Mouse (Mus musculus) CH12.LX (cell line): ENCODE measurements around the gene St6galnac4. TPM values are rescaled to one million over a fixed set of nuclear protein-coding genes. Genes with fewer than 3 reads are reported as not detected.

Source experiments
- DNase-seq: peaks from one replicate; pipeline ENCODE4 v3.0.0-alpha.2; 2013; ENCODE audit errors: extremely low read depth
- H3K27ac ChIP-seq: 2 replicates; pipeline ENCODE4 v1.5.1; 2012; ENCODE audit warnings: low read depth, mild to moderate bottlenecking, control low read depth, moderate library complexity; ENCODE audit not compliant: insufficient read depth
- H3K27me3 ChIP-seq: replicated peaks from 2 replicates; pipeline ENCODE3; 2012; ENCODE audit warnings: inconsistent platforms
- H3K36me3 ChIP-seq, 2 experiments: replicated peaks in 1 of 2; 2 replicates each; pipeline versions ENCODE3 to v1.6.1; 2012; ENCODE audit warnings: inconsistent platforms in 1 of 2, low read length in 1 of 2, mild to moderate bottlenecking in 1 of 2, mixed read lengths in 1 of 2, moderate library complexity in 1 of 2; ENCODE audit not compliant: control insufficient read depth in 1 of 2, insufficient read depth in 1 of 2
- H3K4me1 ChIP-seq, 2 experiments: 2 replicates each; pipeline ENCODE4 v1.6.1; 2012; ENCODE audit warnings: inconsistent platforms in 1 of 2, moderate library complexity in 1 of 2; ENCODE audit not compliant: insufficient read depth in 2 of 2, control insufficient read depth in 1 of 2
- H3K4me2 ChIP-seq: 2 replicates; pipeline ENCODE4 v1.6.1; 2012; ENCODE audit warnings: low read depth, mild to moderate bottlenecking, control low read depth; ENCODE audit not compliant: poor library complexity, insufficient read depth, severe bottlenecking
- H3K4me3 ChIP-seq, 3 experiments: fragments of 150-350 bp in 1 of 3; sonication (generic) in 1 of 3; replicated peaks in 1 of 3; 2 replicates each; pipeline versions ENCODE3 to v1.5.1; 2011 to 2012; ENCODE audit warnings: low read depth in 2 of 3, low read length in 2 of 3, mild to moderate bottlenecking in 2 of 3, moderate library complexity in 2 of 3, control low read depth in 1 of 3, improper control_type of control experiment in 1 of 3, inconsistent platforms in 1 of 3, mixed read lengths in 1 of 3; ENCODE audit not compliant: poor library complexity in 1 of 3
- H3K79me2 ChIP-seq: replicated peaks from 2 replicates; pipeline ENCODE4 v1.6.1; 2012; ENCODE audit warnings: mild to moderate bottlenecking, moderate library complexity; ENCODE audit not compliant: control insufficient read depth, poor library complexity, insufficient read depth, severe bottlenecking; ENCODE audit errors: extremely low read depth
- H3K9ac ChIP-seq: 2 replicates; pipeline ENCODE4 v1.6.1; 2012; ENCODE audit warnings: low read depth, mild to moderate bottlenecking, control low read depth, moderate library complexity; ENCODE audit not compliant: insufficient read depth
- H3K9me3 ChIP-seq: replicated peaks from 2 replicates; pipeline ENCODE3; 2012; ENCODE audit warnings: low read length, inconsistent platforms, mixed read lengths
- BHLHE40 ChIP-seq: IDR thresholded peaks from 2 replicates; pipeline ENCODE4 v1.6.1; 2011; ENCODE audit warnings: mild to moderate bottlenecking, low read depth, low read length, improper control_type of control experiment
- CHD1 ChIP-seq: IDR thresholded peaks from 2 replicates; pipeline ENCODE4 v1.6.1; 2012; ENCODE audit warnings: low read depth, low read length, improper control_type of control experiment, inconsistent platforms
- CTCF ChIP-seq, 2 experiments: IDR thresholded peaks in 1 of 2; conservative IDR thresholded peaks in 1 of 2; 2 replicates each; pipeline ENCODE4 v1.5.1; 2011 to 2012; ENCODE audit warnings: low read depth in 2 of 2, low read length in 2 of 2, improper control_type of control experiment in 1 of 2, inconsistent platforms in 1 of 2, mild to moderate bottlenecking in 1 of 2, moderate library complexity in 1 of 2
- E2F4 ChIP-seq: IDR thresholded peaks from 2 replicates; pipeline ENCODE4 v1.6.1; 2011; ENCODE audit warnings: low read depth, low read length, improper control_type of control experiment; ENCODE audit not compliant: insufficient replicate concordance
- ELF1 ChIP-seq: IDR thresholded peaks from 2 replicates; pipeline ENCODE4 v1.6.1; 2014; ENCODE audit warnings: low read depth, mild to moderate bottlenecking, inconsistent platforms, low read length, improper control_type of control experiment
- GABPA ChIP-seq: IDR thresholded peaks from 2 replicates; pipeline ENCODE4 v1.6.1; 2012; ENCODE audit warnings: low read depth, low read length, improper control_type of control experiment, inconsistent platforms; ENCODE audit not compliant: insufficient replicate concordance
- HCFC1 ChIP-seq: IDR thresholded peaks from 2 replicates; pipeline ENCODE4 v1.6.1; 2012; ENCODE audit warnings: low read depth, mild to moderate bottlenecking, inconsistent platforms, low read length, improper control_type of control experiment
- JUN ChIP-seq: IDR thresholded peaks from 2 replicates; pipeline ENCODE4 v1.6.1; 2011; ENCODE audit warnings: low read depth, mild to moderate bottlenecking, low read length, improper control_type of control experiment, moderate library complexity; ENCODE audit not compliant: insufficient read depth
- KAT2A ChIP-seq: IDR thresholded peaks from 2 replicates; pipeline ENCODE4 v1.6.1; 2012; ENCODE audit warnings: low read length, improper control_type of control experiment, inconsistent platforms; ENCODE audit not compliant: insufficient replicate concordance
- MAFK ChIP-seq: IDR thresholded peaks from 2 replicates; pipeline ENCODE4 v1.6.1; 2011; ENCODE audit warnings: low read length, improper control_type of control experiment; ENCODE audit not compliant: insufficient replicate concordance
- MEF2A ChIP-seq: IDR thresholded peaks from 2 replicates; pipeline ENCODE4 v1.6.1; 2014; ENCODE audit warnings: low read depth, mild to moderate bottlenecking, inconsistent platforms, low read length, improper control_type of control experiment, borderline replicate concordance
- MXI1 ChIP-seq: IDR thresholded peaks from 2 replicates; pipeline ENCODE4 v1.6.1; 2011; ENCODE audit warnings: mild to moderate bottlenecking, low read depth, low read length, improper control_type of control experiment
- MYC ChIP-seq: IDR thresholded peaks from 2 replicates; pipeline ENCODE4 v1.6.1; 2011; ENCODE audit warnings: low read depth, mild to moderate bottlenecking, improper control_type of control experiment, low read length
- NELFE ChIP-seq: IDR thresholded peaks from 2 replicates; pipeline ENCODE4 v1.6.1; 2011; ENCODE audit warnings: low read depth, low read length, improper control_type of control experiment
- NRF1 ChIP-seq: IDR thresholded peaks from 2 replicates; pipeline ENCODE4 v1.6.1; 2014; ENCODE audit warnings: low read depth, mild to moderate bottlenecking, inconsistent platforms, low read length, improper control_type of control experiment, moderate library complexity
- PAX5 ChIP-seq: IDR thresholded peaks from 2 replicates; pipeline ENCODE4 v1.6.1; 2012; ENCODE audit warnings: low read length, inconsistent platforms, mixed read lengths
- POLR2AphosphoS2 ChIP-seq: IDR thresholded peaks from 2 replicates; pipeline ENCODE4 v1.6.1; 2011; ENCODE audit warnings: low read depth, low read length, improper control_type of control experiment
- RAD21 ChIP-seq: IDR thresholded peaks from 2 replicates; pipeline ENCODE4 v1.6.1; 2011; ENCODE audit warnings: low read depth, mild to moderate bottlenecking, low read length, improper control_type of control experiment, moderate library complexity
- RCOR1 ChIP-seq: conservative IDR thresholded peaks from 2 replicates; pipeline ENCODE4 v1.6.1; 2012; ENCODE audit warnings: low read depth, mild to moderate bottlenecking, inconsistent platforms, low read length, improper control_type of control experiment
- SMC3 ChIP-seq: IDR thresholded peaks from 2 replicates; pipeline ENCODE4 v1.6.1; 2011; ENCODE audit warnings: low read depth, low read length, improper control_type of control experiment
- TBP ChIP-seq: conservative IDR thresholded peaks from 2 replicates; pipeline ENCODE4 v1.6.1; 2011; ENCODE audit warnings: low read depth, low read length, improper control_type of control experiment
- TCF12 ChIP-seq: IDR thresholded peaks from 2 replicates; pipeline ENCODE4 v1.6.1; 2014; ENCODE audit warnings: low read depth, mild to moderate bottlenecking, inconsistent platforms, low read length, improper control_type of control experiment
- UBTF ChIP-seq: IDR thresholded peaks from 2 replicates; pipeline ENCODE4 v1.6.1; 2012; ENCODE audit warnings: low read depth, mild to moderate bottlenecking, inconsistent platforms, low read length, improper control_type of control experiment, moderate library complexity
- USF2 ChIP-seq: conservative IDR thresholded peaks from 2 replicates; pipeline ENCODE4 v1.6.1; 2011; ENCODE audit warnings: low read depth, low read length, improper control_type of control experiment
- ZC3H11A ChIP-seq: IDR thresholded peaks from 2 replicates; pipeline ENCODE4 v1.6.1; 2012; ENCODE audit warnings: low read depth, mild to moderate bottlenecking, inconsistent platforms, low read length, improper control_type of control experiment
- ZKSCAN1 ChIP-seq: IDR thresholded peaks from 2 replicates; pipeline ENCODE4 v1.6.1; 2012; ENCODE audit warnings: low read depth, inconsistent platforms, low read length, improper control_type of control experiment, borderline replicate concordance
- ZMIZ1 ChIP-seq: IDR thresholded peaks from 2 replicates; pipeline ENCODE4 v1.6.1; 2012; ENCODE audit warnings: low read depth, mild to moderate bottlenecking, inconsistent platforms, low read length, improper control_type of control experiment
- dilution Hi-C: fragments of 300-500 bp; cut with MboI; formaldehyde crosslinking; loops from 2 replicates; pipeline ENCODE4 v1.14.3; 2020; ENCODE audit warnings: low sequenced_read_pairs; ENCODE audit not compliant: extremely low pct_unique_long_range_greater_than_20kb, extremely low pct_ligation_motif_present
- in situ Hi-C: fragments of 300-500 bp; cut with MboI; formaldehyde crosslinking; loops from 3 replicates; pipeline ENCODE4 v1.14.3; 2019; ENCODE audit warnings: low sequenced_read_pairs, low pct_ligation_motif_present, low pct_unique_long_range_greater_than_20kb, mixed read lengths
- polyA plus RNA-seq: library from polyadenylated mRNA; unstranded; fragments of >175 nt; gene quantifications from 2 replicates; pipeline ENCODE4 v1.2.1, GENCODE M21; 2012; ENCODE audit warnings: low read depth; ENCODE audit not compliant: insufficient read length
- total RNA-seq, 2 experiments: library from RNA; depleted of rRNA; stranded (reverse); fragments of 300-350 nt in 1 of 2; fragments of >200 nt in 1 of 2; gene quantifications; 2 replicates each; pipeline ENCODE4 v1.2.3; 2012 to 2014

The St6galnac4 gene
- total and polyA plus RNA-seq, 3 experiments = 51.9 to 81.7 (median 58.3) TPM

GRCm38 (mm10) chr2:32617109-32617508 is 30.2 kb downstream of the St6galnac4 start:
- in situ Hi-C loops (no loop called here), dilution Hi-C loops (no loop called here)
- Histone ChIP-seq H3K36me3 (peaks cover 44 to 87% of the 10 kb centered on the region in 2 experiments), H3K9ac (no peak overlapping the region), H3K9me3 (peaks cover 7% of the 10 kb centered on the region), H3K79me2 (no peaks in the 10 kb centered on the region), H3K27ac (no peak overlapping the region), H3K4me2 (no peak overlapping the region), H3K27me3 (no peaks in the 10 kb centered on the region), H3K4me3 (no peak overlapping the region), H3K4me1 (peaks cover 0 to 13% of the 10 kb centered on the region in 2 experiments; a peak in 2 of 4 replicates)
- no peak for DNase-seq
- TF ChIP-seq MAFK = peak; percentile 91
- TF ChIP-seq GABPA = no peak

GRCm38 (mm10) chr2:32617601-32618000 is 30.7 kb downstream of the St6galnac4 start:
- H3K27me3 ChIP-seq = no peaks in the 10 kb centered on the region
- in situ Hi-C loops = no loop called here

GRCm38 (mm10) chr2:32618051-32618450 is 31.2 kb downstream of the St6galnac4 start:
- TF ChIP-seq ZC3H11A (no peak), BHLHE40 (no peak), CHD1 (no peak), E2F4 (no peak), PAX5 (no peak), UBTF (no peak), ZKSCAN1 (no peak), NRF1 (no peak), KAT2A (no peak), RAD21 (no peak), POLR2AphosphoS2 (no peak), TCF12 (no peak), MYC (no peak), RCOR1 (no peak), TBP (no peak), MEF2A (no peak), NELFE (no peak), USF2 (no peak), JUN (no peak), ELF1 (no peak)
- TF ChIP-seq, all 38 proteins: peak for 0
- Histone ChIP-seq H3K4me3 (no peak overlapping the region), H3K79me2 (no peaks in the 10 kb centered on the region), H3K36me3 (peaks cover 42 to 87% of the 10 kb centered on the region in 2 experiments), H3K27me3 (no peaks in the 10 kb centered on the region), H3K4me1 (peaks cover 0 to 13% of the 10 kb centered on the region in 2 experiments; a peak in 2 of 4 replicates), H3K9ac (no peak overlapping the region), H3K4me2 (no peak overlapping the region), H3K9me3 (peaks cover 7% of the 10 kb centered on the region), H3K27ac (no peak overlapping the region)
- in situ Hi-C loops = no loop called here
- no peak for DNase-seq
- dilution Hi-C loops = no loop called here

More at GRCm38 (mm10) chr2:32617601-32618000, 30.7 kb downstream of the St6galnac4 start:
- Histone ChIP-seq H3K9me3 (peaks cover 7% of the 10 kb centered on the region), H3K9ac (no peak overlapping the region), H3K4me2 (no peak overlapping the region), H3K4me3 (no peak overlapping the region), H3K79me2 (no peaks in the 10 kb centered on the region), H3K36me3 (peaks cover 44 to 87% of the 10 kb centered on the region in 2 experiments), H3K4me1 (peaks cover 0 to 13% of the 10 kb centered on the region in 2 experiments; a peak in 2 of 4 replicates)
- dilution Hi-C loops = no loop called here
- peak; percentile 23 for TF ChIP-seq RAD21
- no peak for TF ChIP-seq ZMIZ1
- TF ChIP-seq HCFC1 = no peak
- TF ChIP-seq MXI1 = no peak
- TF ChIP-seq USF2 = no peak
- no peak for TF ChIP-seq MEF2A
- TF ChIP-seq SMC3 = peak; percentile 26
- no peak for TF ChIP-seq NRF1
- TF ChIP-seq CTCF (conservative IDR thresholded peaks at IDR 0.05 in 1 of 2, IDR thresholded peaks at IDR 0.05 in 1 of 2; ENCODE audit: low read depth in 2 of 2, low read length in 2 of 2) = peak; percentile 16 to 60; a peak in 2 of 4 replicates
- TF ChIP-seq TCF12 = no peak
- TF ChIP-seq, all 38 proteins: peak for 3
- H3K27ac ChIP-seq = no peak overlapping the region
- no peak for DNase-seq
